Mouse (Mus musculus): ENCODE measurements around the gene Gm45062. TPM values are rescaled to one million over a fixed set of nuclear protein-coding genes. Genes with fewer than 3 reads are reported as not detected.

The Gm45062 gene
- polyA plus RNA-seq, 1 experiment, result not detected

DNA sequence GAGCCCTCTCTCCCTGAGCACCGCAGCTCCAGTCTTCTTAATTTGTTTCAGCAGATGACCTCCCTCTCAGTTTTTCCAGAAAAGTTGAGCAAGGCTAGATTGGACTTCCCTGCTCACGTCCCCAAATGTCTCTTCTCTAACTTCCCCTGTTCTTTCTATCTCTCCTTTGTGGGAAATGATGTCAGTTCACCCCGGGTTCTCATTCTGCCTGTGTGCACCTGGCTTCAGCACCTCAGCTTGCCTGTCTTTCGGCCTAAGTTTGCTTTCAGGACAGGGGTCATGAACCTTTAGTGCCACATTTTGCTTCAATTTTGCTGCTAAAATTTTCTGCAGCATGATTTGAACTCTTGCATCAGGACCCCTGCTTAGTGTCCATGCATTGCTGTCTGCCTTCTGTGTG is 95.6 kb downstream of the Gm45062 start:
- no peak for TF ChIP-seq POLR2A (IDR thresholded peaks at IDR 0.05; ENCODE audit: insufficient read depth, low read depth, low read length)
- no peak for TF ChIP-seq CTCF (IDR thresholded peaks at IDR 0.05; ENCODE audit: insufficient read depth, low read depth, low read length)
- Histone ChIP-seq H3K27ac (ENCODE audit: insufficient read depth, low read depth, low read length) (no peak overlapping the region), H3K4me3 (ENCODE audit: insufficient read depth, low read depth, low read length) (no peak overlapping the region), H3K4me1 (ENCODE audit: control insufficient read depth, insufficient read depth, low read length) (peaks cover 5% of the 10 kb centered on the region; the same call in 1 of the 2 replicates)
- 93% methylated on average over 4 of the region's 4 CpGs for WGBS

DNA sequence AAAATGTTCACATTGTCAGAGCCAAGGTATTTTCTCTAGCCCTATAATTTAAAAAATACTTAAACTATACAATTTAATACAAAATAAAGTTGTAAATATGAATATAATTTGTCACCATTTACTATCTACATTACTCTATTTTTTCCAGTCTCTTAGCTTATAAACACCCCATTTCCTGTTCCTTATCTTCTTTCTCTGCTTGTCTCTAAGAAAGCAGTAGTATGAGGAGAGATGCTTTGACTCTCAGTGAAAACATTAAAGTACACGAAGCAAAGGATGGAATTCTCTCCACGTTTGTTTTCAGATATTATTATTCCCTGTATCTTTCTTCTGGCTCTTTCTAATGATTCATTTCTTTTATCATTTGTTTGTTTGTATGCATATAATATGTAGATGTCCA is 99.0 kb downstream of the Gm45062 start:
- Histone ChIP-seq H3K4me3 (ENCODE audit: insufficient read depth, low read depth, low read length) (no peak overlapping the region), H3K27ac (ENCODE audit: insufficient read depth, low read depth, low read length) (no peak overlapping the region), H3K4me1 (ENCODE audit: control insufficient read depth, insufficient read depth, low read length) (peaks cover 5% of the 10 kb centered on the region; the same call in 1 of the 2 replicates)
- TF ChIP-seq POLR2A (IDR thresholded peaks at IDR 0.05; ENCODE audit: insufficient read depth, low read depth, low read length) (no peak), CTCF (IDR thresholded peaks at IDR 0.05; ENCODE audit: insufficient read depth, low read depth, low read length) (no peak)
- 80% methylated on average over 2 of the region's 2 CpGs for WGBS

DNA sequence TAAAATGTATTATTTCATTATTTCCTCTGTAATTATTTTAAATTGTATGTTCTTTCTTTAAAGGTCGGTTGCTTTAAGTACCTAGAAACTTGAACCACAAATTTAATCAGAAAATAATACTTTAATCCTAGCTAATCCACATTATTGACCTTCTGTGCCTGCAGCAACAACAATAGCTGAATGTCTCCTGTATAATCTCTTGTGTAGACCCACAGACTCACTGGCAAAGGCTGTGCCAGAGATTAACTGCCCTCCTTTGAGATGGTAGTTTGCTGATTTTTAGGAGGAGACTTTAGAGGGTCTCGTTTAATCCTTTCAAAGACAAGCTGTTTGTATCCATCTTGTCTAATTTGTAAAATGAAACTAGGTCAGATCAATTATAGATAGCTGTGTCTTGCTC is 99.5 kb downstream of the Gm45062 start:
- 43% methylated on average over 2 of the region's 2 CpGs for WGBS
- TF ChIP-seq CTCF (IDR thresholded peaks at IDR 0.05; ENCODE audit: insufficient read depth, low read depth, low read length) (no peak), POLR2A (IDR thresholded peaks at IDR 0.05; ENCODE audit: insufficient read depth, low read depth, low read length) (no peak)
- Histone ChIP-seq H3K4me1 (ENCODE audit: control insufficient read depth, insufficient read depth, low read length) (peaks cover 4% of the 10 kb centered on the region; the same call in 1 of the 2 replicates), H3K4me3 (ENCODE audit: insufficient read depth, low read depth, low read length) (no peak overlapping the region), H3K27ac (ENCODE audit: insufficient read depth, low read depth, low read length) (no peak overlapping the region)

DNA sequence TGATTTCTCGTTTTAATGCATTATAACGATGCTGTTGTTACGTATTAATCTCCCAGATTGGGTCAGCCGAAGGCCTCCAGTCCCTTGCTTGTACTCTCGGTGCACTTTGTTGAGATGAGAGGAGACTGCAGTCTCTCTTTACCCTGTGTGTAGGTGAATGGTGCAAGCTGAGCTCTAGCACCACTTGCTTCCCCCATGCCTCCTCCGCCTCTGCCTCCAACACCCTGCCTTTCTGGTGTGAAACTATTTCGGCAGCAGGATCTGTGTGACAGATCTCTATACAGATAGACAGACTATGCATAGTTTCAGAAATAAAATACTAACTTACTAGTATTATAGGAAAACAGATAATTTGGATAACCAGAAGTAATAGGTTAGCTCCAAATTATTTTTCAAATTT is 101.6 kb downstream of the Gm45062 start:
- Histone ChIP-seq H3K4me1 (ENCODE audit: control insufficient read depth, insufficient read depth, low read length) (peaks cover 4% of the 10 kb centered on the region), H3K27ac (ENCODE audit: insufficient read depth, low read depth, low read length) (no peak overlapping the region), H3K4me3 (ENCODE audit: insufficient read depth, low read depth, low read length) (no peak overlapping the region)
- TF ChIP-seq CTCF (IDR thresholded peaks at IDR 0.05; ENCODE audit: insufficient read depth, low read depth, low read length) (no peak), POLR2A (IDR thresholded peaks at IDR 0.05; ENCODE audit: insufficient read depth, low read depth, low read length) (no peak)
- 93% methylated on average over 7 of the region's 7 CpGs for WGBS

DNA sequence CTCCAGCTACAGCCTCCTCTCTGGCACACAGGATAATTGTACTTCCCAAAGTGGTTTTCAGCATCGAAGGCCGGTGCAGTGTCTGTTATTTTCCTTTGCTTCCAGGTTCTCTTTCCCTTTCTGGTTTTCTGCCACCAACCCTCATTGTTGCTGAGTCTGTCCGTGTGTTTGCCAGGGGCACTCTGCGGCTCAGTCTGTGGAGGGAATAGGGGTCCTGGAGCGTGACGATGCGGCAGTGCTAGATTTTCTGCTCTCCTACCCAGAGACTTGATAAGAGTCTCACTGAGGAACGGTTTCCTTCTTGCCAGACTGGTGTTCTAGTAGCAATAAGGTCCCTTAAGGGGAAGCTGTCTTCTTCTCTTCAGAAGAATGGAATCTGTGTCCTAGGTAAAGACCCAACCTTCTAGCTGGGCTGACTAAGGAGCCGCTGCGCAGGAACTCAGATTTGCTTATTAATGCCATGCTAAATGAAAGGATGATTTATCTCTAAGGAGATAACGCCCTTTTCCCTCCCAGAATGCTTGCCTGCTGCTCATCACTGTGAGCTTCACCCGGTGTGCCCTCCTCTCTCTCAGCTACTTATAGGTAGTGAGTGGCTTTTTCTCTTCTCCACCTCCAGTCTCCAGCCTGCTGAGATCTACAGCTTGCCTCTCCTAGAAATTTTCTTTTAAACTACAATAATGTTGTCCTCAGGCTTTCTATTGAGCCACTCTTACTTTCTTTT is 104.9 kb downstream of the Gm45062 start:
- no peak overlapping the region for H3K27ac ChIP-seq (ENCODE audit: insufficient read depth, low read depth, low read length)
- TF ChIP-seq CTCF (IDR thresholded peaks at IDR 0.05; ENCODE audit: insufficient read depth, low read depth, low read length) (no peak), POLR2A (IDR thresholded peaks at IDR 0.05; ENCODE audit: insufficient read depth, low read depth, low read length) (no peak)

DNA sequence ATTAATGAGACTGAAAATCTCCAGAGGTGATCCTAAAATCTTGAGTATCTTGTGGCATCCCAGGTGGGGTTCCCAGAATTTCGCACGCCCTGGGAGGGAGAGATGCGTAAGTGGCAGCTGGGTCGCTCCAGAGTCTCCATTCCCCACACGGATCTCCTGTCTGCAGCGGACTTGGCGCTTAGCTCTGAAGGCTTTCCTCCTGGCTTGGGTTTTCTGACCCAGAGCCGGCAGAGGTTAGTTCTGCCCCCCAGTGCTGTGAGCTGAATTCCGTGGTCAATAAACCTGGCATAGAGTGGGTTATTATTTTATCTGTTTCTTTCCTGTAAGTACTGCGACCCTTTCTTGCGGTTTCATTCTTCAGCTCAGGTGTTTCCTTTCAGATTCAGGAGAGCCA is 105.5 kb downstream of the Gm45062 start:
- TF ChIP-seq POLR2A (IDR thresholded peaks at IDR 0.05; ENCODE audit: insufficient read depth, low read depth, low read length) (no peak), CTCF (IDR thresholded peaks at IDR 0.05; ENCODE audit: insufficient read depth, low read depth, low read length) (no peak)

More for the DNA sequence above, 104.9 kb downstream of the Gm45062 start:
- 52% methylated on average over 12 of the region's 12 CpGs for WGBS
- Histone ChIP-seq H3K4me1 (ENCODE audit: control insufficient read depth, insufficient read depth, low read length) (peaks cover 4% of the 10 kb centered on the region), H3K4me3 (ENCODE audit: insufficient read depth, low read depth, low read length) (no peak overlapping the region)

DNA sequence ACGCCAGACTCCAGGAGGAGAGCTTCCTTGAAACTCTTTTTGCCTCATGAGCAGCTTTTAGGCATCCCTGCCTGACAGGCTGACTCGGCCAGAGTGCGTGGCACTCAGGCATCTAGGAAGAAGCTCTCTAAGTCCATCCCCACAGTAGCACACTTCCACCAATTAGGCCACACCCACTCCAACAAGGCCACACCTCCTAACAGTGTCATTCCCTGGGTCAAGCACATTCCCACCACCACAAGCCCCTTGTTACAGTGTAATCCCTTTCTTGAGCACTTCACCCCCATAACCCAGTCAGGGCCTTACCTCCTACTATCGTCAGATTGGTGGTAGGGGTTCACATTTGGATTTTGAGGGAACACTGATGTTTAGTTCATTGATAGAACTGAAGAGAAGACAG is 108.4 kb downstream of the Gm45062 start:
- WGBS, result 98% methylated on average over 4 of the region's 4 CpGs
- peaks cover 4% of the 10 kb centered on the region for H3K4me1 ChIP-seq (ENCODE audit: control insufficient read depth, insufficient read depth, low read length)
- no peak overlapping the region for H3K4me3 ChIP-seq (ENCODE audit: insufficient read depth, low read depth, low read length)
- no peak overlapping the region for H3K27ac ChIP-seq (ENCODE audit: insufficient read depth, low read depth, low read length)
- no peak for TF ChIP-seq CTCF (IDR thresholded peaks at IDR 0.05; ENCODE audit: insufficient read depth, low read depth, low read length)
- no peak for TF ChIP-seq POLR2A (IDR thresholded peaks at IDR 0.05; ENCODE audit: insufficient read depth, low read depth, low read length)

More for the DNA sequence above, 105.5 kb downstream of the Gm45062 start:
- Histone ChIP-seq H3K4me3 (ENCODE audit: insufficient read depth, low read depth, low read length) (no peak overlapping the region), H3K27ac (ENCODE audit: insufficient read depth, low read depth, low read length) (no peak overlapping the region), H3K4me1 (ENCODE audit: control insufficient read depth, insufficient read depth, low read length) (peaks cover 4% of the 10 kb centered on the region)
- 93% methylated on average over 11 of the region's 11 CpGs for WGBS

DNA sequence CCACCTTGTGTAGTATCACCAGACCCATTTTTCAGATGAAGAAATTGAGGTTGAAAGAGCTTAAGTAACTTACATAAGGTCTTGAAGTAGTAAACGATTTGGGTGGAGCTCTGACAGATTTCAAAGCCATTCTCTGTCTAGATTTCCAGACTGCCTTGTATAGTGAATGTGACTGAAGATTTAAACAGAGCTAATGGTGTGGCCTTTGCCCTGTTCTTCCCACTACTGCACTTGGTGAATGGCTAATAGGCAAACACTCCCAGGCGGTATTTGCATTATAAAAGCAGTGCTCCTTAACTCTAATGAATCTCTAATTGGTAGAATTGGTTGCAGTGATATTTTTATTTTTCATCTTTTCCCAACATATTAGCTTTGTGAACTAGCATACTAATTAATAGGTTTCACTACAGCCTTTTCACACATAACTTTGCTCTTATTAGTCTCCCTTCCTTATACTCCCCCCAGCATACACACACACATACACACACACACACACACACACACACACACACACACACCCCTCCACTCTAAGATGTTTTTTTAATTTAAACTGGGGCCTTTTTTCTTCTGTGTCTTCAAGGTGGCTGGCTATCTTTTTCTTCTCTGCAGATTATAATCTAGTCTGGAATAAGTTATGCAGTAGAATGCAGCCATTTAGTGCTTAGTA is 109.1 kb downstream of the Gm45062 start:
- TF ChIP-seq POLR2A (IDR thresholded peaks at IDR 0.05; ENCODE audit: insufficient read depth, low read depth, low read length), result no peak
- 56% methylated on average over 2 of the region's 2 CpGs for WGBS
- Histone ChIP-seq H3K4me3 (ENCODE audit: insufficient read depth, low read depth, low read length) (no peak overlapping the region), H3K4me1 (ENCODE audit: control insufficient read depth, insufficient read depth, low read length) (peaks cover 4% of the 10 kb centered on the region), H3K27ac (ENCODE audit: insufficient read depth, low read depth, low read length) (no peak overlapping the region)

DNA sequence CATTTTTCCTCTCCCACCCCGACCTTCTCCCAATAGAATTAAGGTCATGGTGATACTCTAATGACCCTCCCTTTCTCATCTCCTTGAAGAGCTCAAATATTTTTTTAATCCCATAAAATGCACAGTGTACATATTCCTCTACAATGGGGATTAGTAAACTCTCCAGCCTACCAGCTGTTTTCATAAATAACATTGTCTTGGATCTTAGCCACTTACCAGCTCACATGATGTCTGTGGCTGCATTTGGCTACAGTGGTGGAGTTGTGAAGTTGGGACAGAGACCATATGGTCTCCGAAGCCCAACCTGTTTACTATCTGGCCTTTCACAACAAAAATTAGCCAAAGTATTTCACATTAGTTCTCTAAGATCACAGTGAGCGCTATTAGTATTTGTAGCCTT is 111.4 kb downstream of the Gm45062 start:
- H3K4me3 ChIP-seq (ENCODE audit: insufficient read depth, low read depth, low read length), result no peak overlapping the region
- no peak overlapping the region for H3K27ac ChIP-seq (ENCODE audit: insufficient read depth, low read depth, low read length)
- TF ChIP-seq POLR2A (IDR thresholded peaks at IDR 0.05; ENCODE audit: insufficient read depth, low read depth, low read length), result no peak
- no peak for TF ChIP-seq CTCF (IDR thresholded peaks at IDR 0.05; ENCODE audit: insufficient read depth, low read depth, low read length)
- 92% methylated on average over 3 of the region's 3 CpGs for WGBS
- no peaks in the 10 kb centered on the region; the same call in 1 of the 2 replicates for H3K4me1 ChIP-seq (ENCODE audit: control insufficient read depth, insufficient read depth, low read length)
